Mouse (Mus musculus): ENCODE data around the gene Kirrel3. TPM values are rescaled to one million over a fixed set of nuclear protein-coding genes. Genes with fewer than 3 reads are reported as not detected.

Kirrel3 gene
- polyA plus RNA-seq, 1 experiment from 2014 or later, result 6.9 TPM

DNA sequence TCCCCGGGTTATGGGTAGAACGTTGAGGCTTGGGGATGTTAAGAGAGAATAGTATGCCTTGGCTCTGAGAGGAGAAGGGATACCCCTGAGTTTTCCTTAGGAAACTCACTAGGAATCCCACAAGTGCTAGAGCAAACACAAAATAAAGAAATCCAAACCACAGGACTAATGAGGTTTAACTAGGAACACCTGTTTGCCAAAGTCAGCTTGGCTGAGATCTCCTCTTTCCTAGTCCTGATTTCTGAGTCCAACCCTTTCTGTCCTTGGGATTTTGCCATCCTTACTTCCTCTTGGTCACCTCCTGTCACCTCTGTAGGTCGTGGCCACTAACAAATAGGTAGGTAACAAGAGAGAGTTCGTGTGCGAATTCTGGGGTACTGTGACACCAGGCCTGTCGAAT lies 540.6 kb downstream of the Kirrel3 start:
- Histone ChIP-seq H3K36me3 (ENCODE audit: control insufficient read depth, insufficient read depth, low read length) (no peaks in the 10 kb centered on the region), H3K4me1 (ENCODE audit: control insufficient read depth, insufficient read depth, low read length) (peaks cover 24% of the 10 kb centered on the region), H3K27ac (replicated peaks; ENCODE audit: low read depth, low read length) (no peak overlapping the region), H3K4me2 (ENCODE audit: low read depth, low read length) (no peak overlapping the region), H3K9me3 (ENCODE audit: control insufficient read depth, low read length) (no peaks in the 10 kb centered on the region), H3K9ac (ENCODE audit: low read depth, low read length) (no peak overlapping the region), H3K27me3 (replicated peaks; ENCODE audit: control insufficient read depth, insufficient read depth, low read length) (0 out of 2 replicates have a peak, but pooled peaks cover 6% of the 10 kb centered on the region), H3K4me3 (ENCODE audit: low read depth, low read length) (no peak overlapping the region)
- WGBS, result 51% methylated on average over 6 of the region's 6 CpGs
- ATAC-seq (ENCODE audit: low read depth) (no peak), DNase-seq (ENCODE audit: low spot score) (peak; percentile 68)

DNA sequence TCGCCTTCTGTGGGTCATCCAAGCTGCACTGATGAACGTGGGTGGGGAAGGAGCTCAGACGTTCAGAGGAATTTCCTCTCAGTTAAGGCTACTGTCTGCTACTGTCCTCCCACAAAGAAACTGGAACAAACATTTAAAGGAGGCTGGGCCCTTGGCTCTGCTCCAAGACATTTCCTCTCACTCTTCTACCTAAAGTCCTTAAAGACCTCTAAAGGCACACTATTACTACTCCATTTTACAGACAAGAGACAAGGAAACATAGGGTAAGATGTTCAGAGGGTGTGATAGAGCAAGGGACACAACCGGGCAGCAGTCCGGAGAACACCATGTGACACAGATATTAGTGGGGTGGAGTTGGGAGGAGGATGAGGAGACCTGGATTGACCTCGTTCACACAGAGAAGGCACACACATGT lies 541.2 kb downstream of the Kirrel3 start:
- DNase-seq (ENCODE audit: low spot score) (peak; percentile 32), ATAC-seq (ENCODE audit: low read depth) (no peak)
- 0 out of 2 replicates have a peak, but pooled peaks cover 6% of the 10 kb centered on the region for H3K27me3 ChIP-seq (replicated peaks; ENCODE audit: control insufficient read depth, insufficient read depth, low read length)
- H3K4me2 ChIP-seq (ENCODE audit: low read depth, low read length), result no peak overlapping the region
- no peak overlapping the region for H3K4me3 ChIP-seq (ENCODE audit: low read depth, low read length)
- H3K27ac ChIP-seq (replicated peaks; ENCODE audit: low read depth, low read length), result no peak overlapping the region
- no peaks in the 10 kb centered on the region for H3K36me3 ChIP-seq (ENCODE audit: control insufficient read depth, insufficient read depth, low read length)
- peaks cover 24% of the 10 kb centered on the region for H3K4me1 ChIP-seq (ENCODE audit: control insufficient read depth, insufficient read depth, low read length)
- no peak overlapping the region for H3K9ac ChIP-seq (ENCODE audit: low read depth, low read length)
- 53% methylated on average over 6 of the region's 6 CpGs for WGBS
- H3K9me3 ChIP-seq (ENCODE audit: control insufficient read depth, low read length), result no peaks in the 10 kb centered on the region

DNA sequence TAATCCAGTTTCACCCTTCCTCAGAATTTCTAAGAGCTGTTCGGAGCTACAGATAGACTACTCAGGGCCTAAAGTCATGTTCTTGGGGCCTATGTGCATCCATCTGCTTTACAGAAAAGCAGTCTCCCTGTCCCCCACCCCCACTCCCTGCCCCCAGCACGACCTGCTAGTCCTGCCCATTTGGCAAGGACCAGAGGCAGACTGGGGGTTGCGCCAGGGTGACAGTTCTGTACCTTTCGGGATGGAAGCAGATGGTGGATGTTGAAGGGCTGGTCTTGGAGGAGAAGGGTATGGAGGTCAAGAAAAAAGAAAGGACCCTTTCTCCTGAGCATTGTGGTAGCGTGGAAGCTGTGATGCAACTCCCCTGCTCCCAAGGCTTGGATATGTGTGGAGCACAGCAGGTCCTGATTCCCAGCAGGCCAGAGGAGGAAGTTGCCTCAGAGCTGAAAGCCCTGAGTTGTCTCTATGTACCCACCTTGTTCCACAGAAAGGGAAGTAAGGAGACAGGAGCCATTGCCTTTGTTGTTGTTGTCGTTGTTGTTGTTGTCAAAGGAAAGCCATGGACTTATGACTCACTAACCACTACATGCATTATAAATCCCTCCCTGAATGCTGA lies 541.8 kb downstream of the Kirrel3 start:
- no peak overlapping the region for H3K27ac ChIP-seq (replicated peaks; ENCODE audit: low read depth, low read length)
- H3K4me3 ChIP-seq (ENCODE audit: low read depth, low read length), result no peak overlapping the region
- DNase-seq (ENCODE audit: low spot score) (no peak), ATAC-seq (ENCODE audit: low read depth) (no peak)
- H3K4me1 ChIP-seq (ENCODE audit: control insufficient read depth, insufficient read depth, low read length), result peaks cover 24% of the 10 kb centered on the region
- WGBS, result 81% methylated on average over 6 of the region's 6 CpGs
- 0 out of 2 replicates have a peak, but pooled peaks cover 6% of the 10 kb centered on the region for H3K27me3 ChIP-seq (replicated peaks; ENCODE audit: control insufficient read depth, insufficient read depth, low read length)
- H3K9me3 ChIP-seq (ENCODE audit: control insufficient read depth, low read length), result no peaks in the 10 kb centered on the region
- H3K9ac ChIP-seq (ENCODE audit: low read depth, low read length), result no peak overlapping the region
- H3K36me3 ChIP-seq (ENCODE audit: control insufficient read depth, insufficient read depth, low read length), result no peaks in the 10 kb centered on the region
- no peak overlapping the region for H3K4me2 ChIP-seq (ENCODE audit: low read depth, low read length)

DNA sequence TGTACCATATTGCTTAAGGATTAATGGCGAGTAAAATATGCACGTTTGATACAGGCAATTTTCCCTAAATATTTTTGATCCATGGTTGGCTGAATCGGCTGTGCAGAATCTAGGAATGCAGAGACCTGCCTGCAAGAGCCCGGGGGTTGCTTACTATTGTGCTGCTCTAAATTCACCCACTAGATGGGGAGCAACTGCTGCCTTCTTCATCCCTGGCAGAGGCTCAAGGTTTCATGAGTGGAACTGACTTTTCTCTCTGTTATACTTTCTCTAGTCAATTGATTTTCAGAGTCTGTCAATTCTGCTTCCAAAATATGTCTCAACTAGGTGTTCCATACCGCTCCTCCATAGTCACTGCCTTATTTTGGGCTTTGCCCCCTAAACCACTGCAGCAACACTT lies 545.1 kb downstream of the Kirrel3 start:
- DNase-seq (ENCODE audit: low spot score) (peak; percentile 73), ATAC-seq (ENCODE audit: low read depth) (peak; percentile 26; the same call in 1 of the 2 replicates)
- Histone ChIP-seq H3K27ac (replicated peaks; ENCODE audit: low read depth, low read length) (no peak overlapping the region), H3K4me3 (ENCODE audit: low read depth, low read length) (no peak overlapping the region), H3K4me1 (ENCODE audit: control insufficient read depth, insufficient read depth, low read length) (peaks cover 10% of the 10 kb centered on the region; the same call in 1 of the 2 replicates), H3K4me2 (ENCODE audit: low read depth, low read length) (no peak overlapping the region), H3K9me3 (ENCODE audit: control insufficient read depth, low read length) (no peaks in the 10 kb centered on the region), H3K9ac (ENCODE audit: low read depth, low read length) (no peak overlapping the region), H3K36me3 (ENCODE audit: control insufficient read depth, insufficient read depth, low read length) (no peaks in the 10 kb centered on the region), H3K27me3 (replicated peaks; ENCODE audit: control insufficient read depth, insufficient read depth, low read length) (no peaks in the 10 kb centered on the region)
- WGBS, result 59% methylated on average over 5 of the region's 5 CpGs

DNA sequence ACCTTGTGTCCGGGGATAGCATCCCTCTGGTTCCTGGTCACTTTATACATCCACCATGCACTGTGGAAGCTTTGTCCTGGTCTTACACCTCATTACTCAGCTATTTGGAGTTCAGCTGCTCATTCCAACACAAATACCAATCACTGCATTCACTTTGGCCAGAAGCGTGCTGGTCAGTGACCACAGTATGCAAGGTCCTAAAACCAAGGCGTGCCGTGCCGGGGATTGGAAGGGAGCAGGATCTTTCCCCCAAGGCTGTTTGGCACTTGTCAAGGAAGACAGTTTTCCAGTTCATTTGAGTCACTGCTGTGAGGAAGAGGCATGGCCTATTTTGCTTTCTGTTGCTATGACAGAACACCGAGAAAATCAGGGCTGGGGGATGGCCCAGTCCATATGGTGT lies 546.8 kb downstream of the Kirrel3 start:
- H3K36me3 ChIP-seq (ENCODE audit: control insufficient read depth, insufficient read depth, low read length), result no peaks in the 10 kb centered on the region
- no peak for ATAC-seq (ENCODE audit: low read depth)
- H3K4me2 ChIP-seq (ENCODE audit: low read depth, low read length), result no peak overlapping the region
- H3K27me3 ChIP-seq (replicated peaks; ENCODE audit: control insufficient read depth, insufficient read depth, low read length), result no peaks in the 10 kb centered on the region
- H3K9me3 ChIP-seq (ENCODE audit: control insufficient read depth, low read length), result peaks cover 5% of the 10 kb centered on the region; the same call in 1 of the 2 replicates
- DNase-seq (ENCODE audit: low spot score), result no peak
- no peak overlapping the region for H3K27ac ChIP-seq (replicated peaks; ENCODE audit: low read depth, low read length)
- no peaks in the 10 kb centered on the region for H3K4me1 ChIP-seq (ENCODE audit: control insufficient read depth, insufficient read depth, low read length)
- H3K4me3 ChIP-seq (ENCODE audit: low read depth, low read length), result no peak overlapping the region
- WGBS, result 60% methylated on average over 6 of the region's 6 CpGs
- H3K9ac ChIP-seq (ENCODE audit: low read depth, low read length), result no peak overlapping the region

DNA sequence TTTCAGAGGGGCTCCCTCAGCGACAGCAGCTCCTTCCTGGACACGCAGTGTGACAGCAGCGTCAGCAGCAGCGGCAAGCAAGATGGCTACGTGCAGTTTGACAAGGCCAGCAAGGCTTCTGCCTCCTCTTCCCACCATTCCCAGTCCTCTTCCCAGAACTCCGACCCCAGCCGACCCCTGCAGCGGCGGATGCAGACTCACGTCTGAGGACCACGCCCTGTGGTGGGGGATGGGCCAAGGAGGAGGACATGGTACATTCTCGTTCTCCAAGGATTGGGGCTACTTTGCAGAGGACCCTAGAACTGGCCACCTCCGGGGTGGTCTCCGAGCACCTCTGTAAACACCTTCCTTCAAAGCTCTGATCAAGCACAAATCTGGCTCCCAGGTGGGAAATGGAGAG lies 549.4 kb downstream of the Kirrel3 start:
- no peak overlapping the region for H3K9ac ChIP-seq (ENCODE audit: low read depth, low read length)
- peaks cover 4% of the 10 kb centered on the region for H3K4me1 ChIP-seq (ENCODE audit: control insufficient read depth, insufficient read depth, low read length)
- H3K36me3 ChIP-seq (ENCODE audit: control insufficient read depth, insufficient read depth, low read length), result no peaks in the 10 kb centered on the region
- DNase-seq (ENCODE audit: low spot score) (no peak), ATAC-seq (ENCODE audit: low read depth) (no peak)
- peaks cover 5% of the 10 kb centered on the region; the same call in 1 of the 2 replicates for H3K9me3 ChIP-seq (ENCODE audit: control insufficient read depth, low read length)
- H3K4me3 ChIP-seq (ENCODE audit: low read depth, low read length), result no peak overlapping the region
- no peak overlapping the region for H3K27ac ChIP-seq (replicated peaks; ENCODE audit: low read depth, low read length)
- no peaks in the 10 kb centered on the region for H3K27me3 ChIP-seq (replicated peaks; ENCODE audit: control insufficient read depth, insufficient read depth, low read length)
- no peak overlapping the region for H3K4me2 ChIP-seq (ENCODE audit: low read depth, low read length)
- WGBS, result 54% methylated on average over 13 of the region's 14 CpGs

DNA sequence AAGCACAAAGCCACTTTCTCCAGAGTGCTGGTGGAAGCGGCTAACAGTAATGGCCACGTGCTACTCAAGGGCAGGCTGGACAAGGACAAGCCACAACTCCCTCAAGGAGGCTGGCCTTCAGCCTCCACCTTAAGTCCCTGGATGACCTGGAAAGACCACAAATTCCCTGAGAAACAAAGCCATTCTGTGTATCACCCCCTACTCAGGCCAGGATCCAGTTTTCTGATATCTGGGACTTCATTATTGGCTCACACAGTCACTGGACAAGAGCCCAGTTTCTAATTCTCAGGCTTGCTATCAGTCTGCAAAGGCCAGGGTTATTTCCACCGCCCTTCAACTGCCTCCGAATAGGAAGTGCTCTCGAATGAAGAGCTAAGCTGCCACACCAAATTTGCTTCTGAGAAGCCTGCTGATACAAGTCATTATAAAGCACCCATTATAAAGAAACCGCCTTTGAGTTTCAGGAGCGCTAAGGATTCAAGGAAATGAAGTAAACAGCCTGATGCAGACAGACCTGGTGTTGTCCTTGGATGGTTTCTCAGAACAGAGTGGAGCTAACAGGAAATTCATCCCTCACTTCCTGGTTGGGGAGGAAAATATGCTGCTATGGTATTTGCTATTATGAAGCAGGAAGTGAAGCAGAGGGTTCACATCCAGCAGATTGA lies 553.4 kb downstream of the Kirrel3 start:
- 50% methylated on average over 7 of the region's 7 CpGs for WGBS
- Histone ChIP-seq H3K4me2 (ENCODE audit: low read depth, low read length) (no peak overlapping the region), H3K9me3 (ENCODE audit: control insufficient read depth, low read length) (peaks cover 5% of the 10 kb centered on the region; the same call in 1 of the 2 replicates), H3K27me3 (replicated peaks; ENCODE audit: control insufficient read depth, insufficient read depth, low read length) (no peaks in the 10 kb centered on the region), H3K4me3 (ENCODE audit: low read depth, low read length) (no peak overlapping the region), H3K36me3 (ENCODE audit: control insufficient read depth, insufficient read depth, low read length) (no peaks in the 10 kb centered on the region), H3K9ac (ENCODE audit: low read depth, low read length) (no peak overlapping the region), H3K4me1 (ENCODE audit: control insufficient read depth, insufficient read depth, low read length) (peaks cover 10% of the 10 kb centered on the region), H3K27ac (replicated peaks; ENCODE audit: low read depth, low read length) (peak overlapping the region; percentile 53; the same call in 1 of the 2 replicates)
- DNase-seq (ENCODE audit: low spot score), result peak; percentile 74
- peak; percentile 28; the same call in 1 of the 2 replicates for ATAC-seq (ENCODE audit: low read depth)

DNA sequence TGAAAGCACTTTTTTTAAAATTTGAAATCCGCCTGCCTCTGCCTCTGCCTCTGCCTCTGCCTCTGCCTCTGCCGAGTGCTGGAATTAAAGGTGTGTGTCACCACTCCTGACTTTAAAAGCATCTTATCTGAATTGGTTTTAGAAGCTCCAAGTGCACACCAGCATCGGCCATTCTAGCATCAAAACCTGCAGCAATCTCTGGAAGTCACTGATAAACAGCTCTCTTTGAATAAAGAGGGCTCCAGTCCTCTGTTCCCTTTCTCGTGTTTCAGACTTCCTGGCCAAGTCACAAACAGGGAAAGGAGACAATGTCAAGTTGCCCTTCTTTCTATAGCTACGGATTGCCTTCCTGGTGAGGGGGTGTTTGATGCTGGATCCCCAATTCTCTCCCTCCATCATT lies 554.2 kb downstream of the Kirrel3 start:
- peaks cover 18% of the 10 kb centered on the region for H3K4me1 ChIP-seq (ENCODE audit: control insufficient read depth, insufficient read depth, low read length)
- 58% methylated on average over 5 of the region's 5 CpGs for WGBS
- peak overlapping the region; percentile 28; the same call in 1 of the 2 replicates for H3K27ac ChIP-seq (replicated peaks; ENCODE audit: low read depth, low read length)

More for the DNA sequence above, 554.2 kb downstream of the Kirrel3 start:
- no peaks in the 10 kb centered on the region for H3K27me3 ChIP-seq (replicated peaks; ENCODE audit: control insufficient read depth, insufficient read depth, low read length)
- ATAC-seq (ENCODE audit: low read depth) (no peak), DNase-seq (ENCODE audit: low spot score) (no peak)
- H3K4me3 ChIP-seq (ENCODE audit: low read depth, low read length), result no peak overlapping the region
- H3K9ac ChIP-seq (ENCODE audit: low read depth, low read length), result no peak overlapping the region
- no peak overlapping the region for H3K4me2 ChIP-seq (ENCODE audit: low read depth, low read length)
- no peaks in the 10 kb centered on the region for H3K36me3 ChIP-seq (ENCODE audit: control insufficient read depth, insufficient read depth, low read length)
- peaks cover 5% of the 10 kb centered on the region; the same call in 1 of the 2 replicates for H3K9me3 ChIP-seq (ENCODE audit: control insufficient read depth, low read length)
